Mouse (Mus musculus): Measurements from ENCODE around the gene Psmd6. TPM values are rescaled to one million over a fixed set of nuclear protein-coding genes. Genes with fewer than 3 reads are reported as not detected.

Gene Psmd6
- polyA plus RNA-seq, 1 experiment from 2014 or later = 248 TPM

- H3K36me3 ChIP-seq (ENCODE audit: insufficient read depth, low read length) = no peaks in the 10 kb centered on the region
- 54% methylated on average over 4 of the region's 4 CpGs for WGBS
- ATAC-seq (ENCODE audit: low FRiP score, low TSS enrichment) = no peak
- no peak overlapping the region for H3K9ac ChIP-seq (replicated peaks; ENCODE audit: low read length)
- H3K27me3 ChIP-seq (ENCODE audit: insufficient read depth, low read length) = no peaks in the 10 kb centered on the region
- H3K4me2 ChIP-seq (replicated peaks; ENCODE audit: low read depth, low read length) = no peak overlapping the region
- H3K27ac ChIP-seq (ENCODE audit: low read length) = no peak overlapping the region
- no peak overlapping the region for H3K4me3 ChIP-seq (ENCODE audit: low read length)
- H3K4me1 ChIP-seq (ENCODE audit: insufficient read depth, low read length) = peaks cover 20% of the 10 kb centered on the region
- no peaks in the 10 kb centered on the region for H3K9me3 ChIP-seq (ENCODE audit: low read length)
Measured at GRCm38 (mm10) chr14:14065142-14065498, 55.7 kb downstream of the Psmd6 start.

- Histone ChIP-seq H3K4me3 (ENCODE audit: low read length) (no peak overlapping the region), H3K4me2 (replicated peaks; ENCODE audit: low read depth, low read length) (no peak overlapping the region), H3K9ac (replicated peaks; ENCODE audit: low read length) (no peak overlapping the region; the same call in 1 of the 2 replicates), H3K36me3 (ENCODE audit: insufficient read depth, low read length) (no peaks in the 10 kb centered on the region), H3K27ac (ENCODE audit: low read length) (no peak overlapping the region), H3K4me1 (ENCODE audit: insufficient read depth, low read length) (peaks cover 20% of the 10 kb centered on the region), H3K9me3 (ENCODE audit: low read length) (no peaks in the 10 kb centered on the region), H3K27me3 (ENCODE audit: insufficient read depth, low read length) (no peaks in the 10 kb centered on the region)
- 42% methylated on average over 5 of the region's 5 CpGs for WGBS
- no peak for ATAC-seq (ENCODE audit: low FRiP score, low TSS enrichment)
Measured at GRCm38 (mm10) chr14:14064486-14065141, 56.2 kb downstream of the Psmd6 start.

GRCm38 (mm10) chr14:14063382-14063781 is 57.4 kb downstream of the Psmd6 start:
- no peak for ATAC-seq (ENCODE audit: low FRiP score, low TSS enrichment)
- Histone ChIP-seq H3K9me3 (ENCODE audit: low read length) (0 out of 2 replicates have a peak, but pooled peaks cover under 1% of the 10 kb centered on the region), H3K36me3 (ENCODE audit: insufficient read depth, low read length) (peaks cover 3% of the 10 kb centered on the region; the same call in 1 of the 2 replicates), H3K9ac (replicated peaks; ENCODE audit: low read length) (no peak overlapping the region), H3K4me2 (replicated peaks; ENCODE audit: low read depth, low read length) (no peak overlapping the region), H3K27ac (ENCODE audit: low read length) (no peak overlapping the region), H3K4me1 (ENCODE audit: insufficient read depth, low read length) (peaks cover 16% of the 10 kb centered on the region), H3K4me3 (ENCODE audit: low read length) (no peak overlapping the region), H3K27me3 (ENCODE audit: insufficient read depth, low read length) (no peaks in the 10 kb centered on the region)
- WGBS = 54% methylated on average over 5 of the region's 5 CpGs

- peaks cover 9% of the 10 kb centered on the region for H3K4me1 ChIP-seq (ENCODE audit: insufficient read depth, low read length)
- ATAC-seq (ENCODE audit: low FRiP score, low TSS enrichment) = no peak
- peaks cover 5% of the 10 kb centered on the region; the same call in 1 of the 2 replicates for H3K36me3 ChIP-seq (ENCODE audit: insufficient read depth, low read length)
- H3K27ac ChIP-seq (ENCODE audit: low read length) = no peak overlapping the region
- 84% methylated on average over 11 of the region's 11 CpGs for WGBS
- H3K4me3 ChIP-seq (ENCODE audit: low read length) = no peak overlapping the region
- no peak overlapping the region for H3K9ac ChIP-seq (replicated peaks; ENCODE audit: low read length)
- H3K9me3 ChIP-seq (ENCODE audit: low read length) = 0 out of 2 replicates have a peak, but pooled peaks cover 2% of the 10 kb centered on the region
- H3K4me2 ChIP-seq (replicated peaks; ENCODE audit: low read depth, low read length) = no peak overlapping the region
- no peaks in the 10 kb centered on the region for H3K27me3 ChIP-seq (ENCODE audit: insufficient read depth, low read length)
Measured at GRCm38 (mm10) chr14:14062531-14063245, 58.1 kb downstream of the Psmd6 start.

Other genes with a start within 250 kb of the Psmd6 start
- gene Gm281, start 206.5 kb downstream of the Psmd6 start, polyA plus RNA-seq (2015; fragmentation: Nextera tagmentation; extraction: Ambion mirVana) = not detected in 2 replicates
- 3.4 and 4.4 TPM in 2 replicates for gene Atxn7, start 159.5 kb downstream of the Psmd6 start, polyA plus RNA-seq (2015; fragmentation: Nextera tagmentation; extraction: Ambion mirVana)
- 155 and 170 TPM in 2 replicates for gene Thoc7, start 159.1 kb downstream of the Psmd6 start, polyA plus RNA-seq (2015; fragmentation: Nextera tagmentation; extraction: Ambion mirVana)
- gene Olfr720, start 65.9 kb upstream of the Psmd6 start, polyA plus RNA-seq (2015; fragmentation: Nextera tagmentation; extraction: Ambion mirVana) = not detected in 2 replicates
- not detected in 2 replicates for gene Olfr31, start 201.8 kb upstream of the Psmd6 start, polyA plus RNA-seq (2015; fragmentation: Nextera tagmentation; extraction: Ambion mirVana)
- 6.9 and 7.0 TPM in 2 replicates for gene Il3ra, start 225.3 kb upstream of the Psmd6 start, polyA plus RNA-seq (2015; fragmentation: Nextera tagmentation; extraction: Ambion mirVana)